Mouse (Mus musculus) 416B (cell line): ENCODE measurements around the gene Crnkl1.

Source experiments
- DNase-seq: peaks from one replicate; pipeline ENCODE4 v3.0.0; 2011; ENCODE audit warnings: low read depth

The Crnkl1 gene

GRCm38 (mm10) chr2:145934339-145935231, at the start of gene Crnkl1, which contains the start of gene Cfap61:
Gene Crnkl1, minus strand, starts transcription at chr2:145935014.
Gene Cfap61, plus strand, starts transcription at chr2:145934784.
- peak; percentile 97 for DNase-seq

GRCm38 (mm10) chr2:145982317-145983045, 47.7 kb upstream of the Crnkl1 start:
- DNase-seq: no peak

- no peak for DNase-seq
Measured at GRCm38 (mm10) chr2:145981699-145982112, 46.9 kb upstream of the Crnkl1 start.

- DNase-seq: no peak
Measured at GRCm38 (mm10) chr2:145980881-145981280, 46.1 kb upstream of the Crnkl1 start.

GRCm38 (mm10) chr2:145979616-145980015, 44.8 kb upstream of the Crnkl1 start:
- no peak for DNase-seq

- DNase-seq: no peak
Measured at GRCm38 (mm10) chr2:145972571-145972970, 37.8 kb upstream of the Crnkl1 start.

- DNase-seq: no peak
Measured at GRCm38 (mm10) chr2:145971237-145972010, 36.6 kb upstream of the Crnkl1 start.

GRCm38 (mm10) chr2:145970751-145971150, 35.9 kb upstream of the Crnkl1 start:
- DNase-seq: no peak

GRCm38 (mm10) chr2:145961861-145962260, 27.0 kb upstream of the Crnkl1 start:
- no peak for DNase-seq

GRCm38 (mm10) chr2:145958551-145958950, 23.7 kb upstream of the Crnkl1 start:
- DNase-seq: no peak

- no peak for DNase-seq
Measured at GRCm38 (mm10) chr2:145958097-145958496, 23.3 kb upstream of the Crnkl1 start.

GRCm38 (mm10) chr2:145957450-145957849, 22.6 kb upstream of the Crnkl1 start:
- peak; percentile 76 for DNase-seq

- DNase-seq: peak; percentile 86
Measured at GRCm38 (mm10) chr2:145956318-145956717, 21.5 kb upstream of the Crnkl1 start.

- no peak for DNase-seq
Measured at GRCm38 (mm10) chr2:145955844-145956243, 21.0 kb upstream of the Crnkl1 start.

- DNase-seq: peak; percentile 68
Measured at GRCm38 (mm10) chr2:145952726-145953125, 17.9 kb upstream of the Crnkl1 start.

- DNase-seq: no peak
Measured at GRCm38 (mm10) chr2:145950239-145950638, 15.4 kb upstream of the Crnkl1 start.

- no peak for DNase-seq
Measured at GRCm38 (mm10) chr2:145949475-145950068, 14.8 kb upstream of the Crnkl1 start.

GRCm38 (mm10) chr2:145948402-145948954, 13.7 kb upstream of the Crnkl1 start:
- no peak for DNase-seq

- no peak for DNase-seq
Measured at GRCm38 (mm10) chr2:145944286-145944685, 9.5 kb upstream of the Crnkl1 start.

GRCm38 (mm10) chr2:145941403-145941802, 6.6 kb upstream of the Crnkl1 start:
- no peak for DNase-seq

GRCm38 (mm10) chr2:145936975-145937374, 2.2 kb upstream of the Crnkl1 start:
- no peak for DNase-seq
